Mouse (Mus musculus) heart, embryonic 12.5 days (tissue): ENCODE results near the gene Rasgrp3. TPM values are rescaled to one million over a fixed set of nuclear protein-coding genes. Genes with fewer than 3 reads are reported as not detected.
"Not testable (repeated sequence)": the region's sequence is repeated elsewhere in the genome, so short reads cannot be mapped to it uniquely, and the experiment has no call there.

Experiments used
- ATAC-seq: fragments of 200-750 bp; cut with Nextera tagmentation; 2 replicates; pipeline ENCODE4 v1.8.0; 2017; ENCODE audit warnings: moderate TSS enrichment, moderate library complexity; ENCODE audit not compliant: insufficient number of reproducible peaks, low FRiP score
- H3K27ac ChIP-seq: fragments of 300-500 bp; sonication (generic); 2 replicates; pipeline ENCODE4 v1.5.1; 2016; ENCODE audit warnings: mild to moderate bottlenecking, moderate library complexity; ENCODE audit not compliant: poor library complexity, severe bottlenecking
- H3K27me3 ChIP-seq: fragments of 300-500 bp; sonication (generic); replicated peaks from 2 replicates; pipeline ENCODE4 v1.6.1; 2016; ENCODE audit warnings: mild to moderate bottlenecking, moderate library complexity
- H3K36me3 ChIP-seq: fragments of 300-500 bp; sonication (generic); 2 replicates; pipeline ENCODE4 v1.6.1; 2016; ENCODE audit warnings: mild to moderate bottlenecking, moderate library complexity
- H3K4me1 ChIP-seq: fragments of 300-500 bp; sonication (generic); replicated peaks from 2 replicates; pipeline ENCODE4 v1.6.1; 2016; ENCODE audit warnings: mild to moderate bottlenecking
- H3K4me2 ChIP-seq: fragments of 300-500 bp; sonication (generic); 2 replicates; pipeline ENCODE4 v1.6.1; 2016; ENCODE audit warnings: mild to moderate bottlenecking, moderate library complexity
- H3K4me3 ChIP-seq: fragments of 300-500 bp; sonication (generic); 2 replicates; pipeline ENCODE4 v1.5.1; 2016; ENCODE audit warnings: mild to moderate bottlenecking
- H3K9ac ChIP-seq: fragments of 300-500 bp; sonication (generic); 2 replicates; pipeline ENCODE4 v1.6.1; 2016; ENCODE audit warnings: mild to moderate bottlenecking, moderate library complexity
- H3K9me3 ChIP-seq: fragments of 300-500 bp; sonication (generic); replicated peaks from 2 replicates; pipeline ENCODE4 v1.6.1; 2016; ENCODE audit warnings: mild to moderate bottlenecking, moderate library complexity
- WGBS: fragments of 180-500 bp; shearing (Covaris S2); methylation state at CpG from one replicate; pipeline ENCODE4 v1.1.7; 2016; 5-methylcytosine and 5-hydroxymethylcytosine counted together
- polyA plus RNA-seq: library from polyadenylated mRNA; unstranded; fragments of >200 nt; fragmentation: Nextera tagmentation; extraction: Ambion mirVana; gene quantifications from 2 replicates; pipeline ENCODE4 v1.2.1, GENCODE M21; 2016

The Rasgrp3 gene
- polyA plus RNA-seq, 1 experiment from 2014 or later, result 17.1 TPM

- Histone ChIP-seq H3K4me3 (no peak overlapping the region), H3K9me3 (peaks cover 6% of the 10 kb centered on the region; the same call in 1 of the 2 replicates), H3K4me2 (no peak overlapping the region), H3K4me1 (peaks cover 14% of the 10 kb centered on the region), H3K27ac (no peak overlapping the region), H3K9ac (no peak overlapping the region), H3K36me3 (peaks cover 2% of the 10 kb centered on the region; the same call in 1 of the 2 replicates), H3K27me3 (no peaks in the 10 kb centered on the region)
- no peak for ATAC-seq
- WGBS, result 88% methylated on average over 6 of the region's 6 CpGs
Observed at GRCm38 (mm10) chr17:75460621-75461020, 24.9 kb downstream of the Rasgrp3 start.

GRCm38 (mm10) chr17:75461771-75462170 lies 26.1 kb downstream of the Rasgrp3 start:
- Histone ChIP-seq H3K4me1 (peaks cover 17% of the 10 kb centered on the region), H3K9me3 (peaks cover 6% of the 10 kb centered on the region; the same call in 1 of the 2 replicates), H3K4me3 (no peak overlapping the region), H3K27ac (no peak overlapping the region), H3K27me3 (no peaks in the 10 kb centered on the region), H3K9ac (no peak overlapping the region), H3K36me3 (peaks cover 2% of the 10 kb centered on the region; the same call in 1 of the 2 replicates), H3K4me2 (no peak overlapping the region)
- 74% methylated on average over 1 of the region's 1 CpGs for WGBS
- ATAC-seq, result no peak

DNA sequence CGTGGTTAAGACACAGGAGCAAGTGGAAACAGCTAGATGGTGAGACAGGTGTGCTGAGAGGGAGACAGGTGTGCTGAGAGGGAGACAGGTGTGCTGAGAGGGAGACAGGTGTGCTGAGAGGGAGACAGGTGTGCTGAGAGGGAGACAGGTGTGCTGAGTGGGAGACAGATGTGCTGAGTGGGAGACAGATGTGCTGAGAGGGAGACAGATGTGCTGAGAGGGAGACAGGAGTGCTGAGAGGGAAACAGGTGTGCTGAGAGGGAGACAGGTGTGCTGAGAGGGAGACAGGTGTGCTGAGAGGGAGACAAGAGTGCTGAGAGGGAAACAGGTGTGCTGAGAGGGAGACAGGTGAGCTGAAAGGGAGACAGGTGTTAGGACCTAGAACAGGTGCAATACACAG lies 27.5 kb downstream of the Rasgrp3 start:
- H3K4me3 ChIP-seq, H3K27ac ChIP-seq, H3K9ac ChIP-seq, H3K9me3 ChIP-seq, H3K36me3 ChIP-seq, H3K4me2 ChIP-seq, H3K27me3 ChIP-seq, ATAC-seq: not testable (repeated sequence)
- WGBS, result 82% methylated on average over 1 of the region's 1 CpGs
- peaks cover 17% of the 10 kb centered on the region for H3K4me1 ChIP-seq

DNA sequence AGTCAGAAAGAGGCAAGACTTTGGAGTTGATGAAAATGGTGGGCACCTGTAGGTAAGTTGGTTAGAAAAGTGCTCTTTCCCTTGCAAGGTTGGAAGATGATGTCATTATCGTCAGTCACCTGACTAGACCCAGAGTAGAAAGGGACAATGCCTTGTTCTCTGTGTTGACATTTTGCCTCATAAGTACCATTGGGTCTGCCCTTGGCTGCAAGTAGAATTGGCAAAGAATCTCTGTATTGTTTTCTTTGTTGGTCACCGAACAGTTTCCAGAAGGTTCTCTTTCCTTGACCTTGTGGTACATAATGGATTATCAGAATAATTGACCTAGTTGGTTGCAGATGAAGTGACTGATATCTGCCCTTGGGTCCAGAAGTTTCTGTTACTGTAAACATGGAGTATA lies 27.9 kb downstream of the Rasgrp3 start:
- Histone ChIP-seq H3K4me3 (no peak overlapping the region), H3K27me3 (no peaks in the 10 kb centered on the region), H3K36me3 (peaks cover 2% of the 10 kb centered on the region; the same call in 1 of the 2 replicates), H3K27ac (no peak overlapping the region), H3K4me1 (peaks cover 17% of the 10 kb centered on the region), H3K4me2 (no peak overlapping the region), H3K9ac (no peak overlapping the region), H3K9me3 (peaks cover 6% of the 10 kb centered on the region; the same call in 1 of the 2 replicates)
- WGBS, result 81% methylated on average over 2 of the region's 2 CpGs
- ATAC-seq, result no peak

DNA sequence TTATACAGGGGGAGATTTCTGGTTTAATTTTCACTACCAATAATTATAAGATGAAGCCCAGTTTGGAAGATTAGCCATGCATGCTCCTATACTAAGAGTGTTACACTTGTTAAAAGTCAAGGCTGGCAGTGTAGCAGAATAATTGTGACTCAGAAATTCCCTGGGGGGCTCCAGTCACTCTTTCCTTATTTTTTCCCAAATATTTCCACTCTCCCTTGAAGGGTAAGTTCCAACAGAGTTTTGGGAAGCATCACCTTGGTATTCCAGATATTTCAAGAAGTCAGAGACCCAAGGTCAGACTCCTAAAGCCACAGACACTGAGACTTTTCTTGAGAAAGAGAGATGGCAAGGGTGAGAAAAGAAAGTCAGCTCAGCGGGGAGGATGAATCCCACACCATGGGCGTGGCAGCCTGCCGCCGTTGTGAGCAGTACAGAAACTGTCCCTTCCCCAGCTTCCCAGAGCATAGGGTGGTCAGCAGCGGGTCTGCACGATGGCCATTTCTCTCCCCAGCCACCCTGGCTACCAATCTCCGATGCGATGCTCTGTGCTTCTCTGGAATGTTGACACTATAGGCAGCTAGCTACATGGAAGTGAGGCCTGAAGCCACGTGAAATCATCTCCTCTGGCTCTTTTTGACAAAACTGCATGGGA lies 28.8 kb downstream of the Rasgrp3 start:
- 6% methylated on average over 9 of the region's 9 CpGs for WGBS
- ATAC-seq, result no peak
- Histone ChIP-seq H3K4me1 (peaks cover 17% of the 10 kb centered on the region), H3K27ac (peak overlapping the region; percentile 78; the same call in 1 of the 2 replicates), H3K4me3 (0 out of 2 replicates have a peak overlapping the region, but pooled peaks have one; percentile 40), H3K9ac (no peak overlapping the region), H3K9me3 (peaks cover 6% of the 10 kb centered on the region; the same call in 1 of the 2 replicates), H3K27me3 (no peaks in the 10 kb centered on the region), H3K36me3 (peaks cover 2% of the 10 kb centered on the region; the same call in 1 of the 2 replicates), H3K4me2 (peak overlapping the region; percentile 73)

DNA sequence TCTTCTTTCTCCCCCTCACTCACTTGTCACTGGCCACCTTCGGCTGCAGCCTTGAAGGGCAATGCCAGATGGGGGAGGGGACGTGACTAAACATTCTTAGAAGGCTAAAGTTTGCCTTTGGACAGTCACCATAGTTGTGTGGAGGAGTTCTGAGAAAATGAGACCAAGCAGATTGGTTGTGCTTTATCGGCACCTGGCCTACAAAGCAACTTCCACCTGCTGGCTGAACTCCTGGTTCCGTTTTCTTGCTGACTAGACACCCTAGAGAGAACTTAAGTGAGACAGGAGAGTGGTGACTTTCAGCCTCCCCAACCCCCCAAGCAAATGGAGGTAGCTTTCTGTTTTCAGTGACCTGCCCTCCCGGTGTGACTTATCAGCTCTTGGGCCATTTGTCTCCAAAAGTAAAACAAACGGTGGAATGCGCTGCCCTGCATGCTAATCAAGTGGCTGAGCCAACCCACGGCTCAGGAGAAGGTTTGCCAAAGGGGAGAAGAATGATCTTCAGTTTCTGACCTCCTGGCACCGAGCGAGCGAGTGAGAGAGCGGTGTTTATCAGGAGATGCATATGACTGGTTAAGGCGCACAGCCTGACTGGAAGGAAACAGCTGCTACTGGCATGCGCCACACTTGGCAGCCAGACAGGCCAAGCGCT lies 29.4 kb downstream of the Rasgrp3 start:
- no peaks in the 10 kb centered on the region for H3K27me3 ChIP-seq
- peaks cover 6% of the 10 kb centered on the region; the same call in 1 of the 2 replicates for H3K9me3 ChIP-seq
- peaks cover 17% of the 10 kb centered on the region for H3K4me1 ChIP-seq
- peaks cover 2% of the 10 kb centered on the region; the same call in 1 of the 2 replicates for H3K36me3 ChIP-seq
- peak; percentile 78 for ATAC-seq
- peak overlapping the region; percentile 73 for H3K4me2 ChIP-seq
- peak overlapping the region; percentile 40 for H3K4me3 ChIP-seq
- under 1% methylated on average over 15 of the region's 15 CpGs for WGBS
- H3K9ac ChIP-seq, result peak overlapping the region; percentile 51; the same call in 1 of the 2 replicates
- H3K27ac ChIP-seq, result peak overlapping the region; percentile 78

GRCm38 (mm10) chr17:75465635-75465997 lies 29.9 kb downstream of the Rasgrp3 start:
- Histone ChIP-seq H3K27me3 (no peaks in the 10 kb centered on the region), H3K4me3 (peak overlapping the region; percentile 40), H3K9me3 (peaks cover under 1% of the 10 kb centered on the region; the same call in 1 of the 2 replicates), H3K4me1 (peaks cover 17% of the 10 kb centered on the region), H3K9ac (peak overlapping the region; percentile 51; the same call in 1 of the 2 replicates), H3K4me2 (peak overlapping the region; percentile 73), H3K27ac (peak overlapping the region; percentile 78), H3K36me3 (no peaks in the 10 kb centered on the region)
- 30% methylated on average over 14 of the region's 14 CpGs for WGBS
- no peak for ATAC-seq

GRCm38 (mm10) chr17:75466948-75467347 lies 31.3 kb downstream of the Rasgrp3 start:
- no peak overlapping the region for H3K9ac ChIP-seq
- no peaks in the 10 kb centered on the region for H3K36me3 ChIP-seq
- no peaks in the 10 kb centered on the region for H3K9me3 ChIP-seq
- 73% methylated on average over 4 of the region's 4 CpGs for WGBS
- no peak overlapping the region for H3K4me3 ChIP-seq
- no peaks in the 10 kb centered on the region for H3K27me3 ChIP-seq
- peaks cover 18% of the 10 kb centered on the region for H3K4me1 ChIP-seq
- H3K27ac ChIP-seq, result no peak overlapping the region
- H3K4me2 ChIP-seq, result no peak overlapping the region
- ATAC-seq, result no peak

GRCm38 (mm10) chr17:75467526-75467925 lies 31.8 kb downstream of the Rasgrp3 start:
- no peak overlapping the region for H3K4me2 ChIP-seq

DNA sequence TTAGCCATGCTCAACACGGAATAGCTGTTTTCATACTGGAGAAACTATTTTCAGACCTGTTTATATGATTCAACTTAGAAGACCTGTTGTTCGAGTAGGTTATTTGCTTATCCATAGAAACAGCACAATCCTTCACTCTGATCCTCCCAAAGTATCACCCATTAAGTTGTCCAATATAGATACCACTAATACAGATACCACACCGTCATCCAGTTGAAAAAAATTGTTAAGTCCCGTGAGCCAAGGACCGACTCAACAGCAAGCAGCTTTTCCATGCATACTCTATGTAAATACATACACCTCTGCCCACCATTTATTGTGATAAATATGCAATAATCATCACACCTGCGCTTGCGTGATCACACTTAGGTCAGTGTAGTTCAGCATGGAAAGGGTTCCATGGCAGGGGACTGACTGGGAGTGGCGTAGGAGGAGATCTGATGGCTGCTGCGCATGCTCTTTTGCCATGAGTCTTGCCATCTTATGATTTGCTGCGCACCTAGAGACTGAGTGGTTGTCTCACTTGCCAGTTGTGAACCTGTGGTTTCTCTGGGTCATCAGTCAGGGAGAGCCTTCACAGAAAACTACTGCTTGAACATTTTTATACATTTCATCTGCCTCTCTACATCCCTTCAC lies 32.9 kb downstream of the Rasgrp3 start:
- no peak for ATAC-seq
- no peak overlapping the region for H3K4me2 ChIP-seq
- WGBS, result 88% methylated on average over 10 of the region's 10 CpGs

More at GRCm38 (mm10) chr17:75467526-75467925, 31.8 kb downstream of the Rasgrp3 start:
- ATAC-seq, result no peak
- Histone ChIP-seq H3K9me3 (no peaks in the 10 kb centered on the region), H3K4me3 (no peak overlapping the region), H3K4me1 (peaks cover 24% of the 10 kb centered on the region), H3K36me3 (no peaks in the 10 kb centered on the region), H3K9ac (no peak overlapping the region), H3K27ac (no peak overlapping the region), H3K27me3 (no peaks in the 10 kb centered on the region)
- WGBS, result 72% methylated on average over 2 of the region's 2 CpGs

DNA sequence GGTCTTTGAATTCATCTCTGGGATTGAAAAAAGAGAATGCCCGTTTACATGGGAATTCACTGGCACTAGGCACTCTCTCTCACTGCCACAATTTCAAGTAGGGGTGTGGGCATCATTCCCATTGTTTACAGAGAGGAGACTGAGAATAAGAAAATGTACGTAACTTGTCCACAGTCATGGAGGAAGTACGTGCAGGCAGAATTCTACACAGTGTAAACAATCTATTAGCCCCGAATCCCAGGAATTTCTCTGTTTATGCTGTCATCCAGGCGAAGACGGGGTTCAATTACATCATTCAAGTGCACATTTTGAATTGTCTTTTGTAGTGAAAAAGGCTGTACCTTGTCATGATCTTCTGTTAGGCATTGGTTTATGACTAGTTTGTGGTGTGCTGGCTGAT lies 34.6 kb downstream of the Rasgrp3 start:
- 70% methylated on average over 6 of the region's 6 CpGs for WGBS
- H3K4me3 ChIP-seq, result no peak overlapping the region
- no peaks in the 10 kb centered on the region for H3K27me3 ChIP-seq
- H3K27ac ChIP-seq, result no peak overlapping the region
- ATAC-seq, result no peak
- peaks cover 19% of the 10 kb centered on the region for H3K4me1 ChIP-seq
- H3K4me2 ChIP-seq, result no peak overlapping the region
- H3K36me3 ChIP-seq, result no peaks in the 10 kb centered on the region
- H3K9ac ChIP-seq, result no peak overlapping the region
- H3K9me3 ChIP-seq, result no peaks in the 10 kb centered on the region

More for the DNA sequence above, 32.9 kb downstream of the Rasgrp3 start:
- Histone ChIP-seq H3K27ac (no peak overlapping the region), H3K36me3 (no peaks in the 10 kb centered on the region), H3K9ac (no peak overlapping the region), H3K4me1 (peaks cover 30% of the 10 kb centered on the region), H3K9me3 (no peaks in the 10 kb centered on the region), H3K27me3 (no peaks in the 10 kb centered on the region), H3K4me3 (no peak overlapping the region)
